Mouse (Mus musculus): ENCODE data around the gene Fcgbp.
"Not testable (repeated sequence)": the region's sequence is repeated elsewhere in the genome, so short reads cannot be mapped to it uniquely, and the experiment has no call there.

Gene Fcgbp

GRCm38 (mm10) chr7:28149841-28150240, 78.8 kb downstream of the Fcgbp start:
- no peak for DNase-seq (ENCODE audit: low spot score)

GRCm38 (mm10) chr7:28151584-28152221, 80.7 kb downstream of the Fcgbp start:
- no peak for DNase-seq (ENCODE audit: low spot score)

- DNase-seq (ENCODE audit: low spot score), result not testable (repeated sequence)
Observed at GRCm38 (mm10) chr7:28153595-28153994, 82.6 kb downstream of the Fcgbp start.

GRCm38 (mm10) chr7:28159292-28159691, 88.3 kb downstream of the Fcgbp start:
- DNase-seq (ENCODE audit: low spot score), result no peak

GRCm38 (mm10) chr7:28159893-28160292, 88.9 kb downstream of the Fcgbp start:
- DNase-seq (ENCODE audit: low spot score), result no peak

GRCm38 (mm10) chr7:28161163-28161749, 90.2 kb downstream of the Fcgbp start:
- no peak for DNase-seq (ENCODE audit: low spot score)

- no peak for DNase-seq (ENCODE audit: low spot score)
Observed at GRCm38 (mm10) chr7:28165406-28165805, 94.4 kb downstream of the Fcgbp start.

- DNase-seq (ENCODE audit: low spot score), result peak; percentile 82
Observed at GRCm38 (mm10) chr7:28168320-28169115, 97.5 kb downstream of the Fcgbp start.

- peak; percentile 88 for DNase-seq (ENCODE audit: low spot score)
Observed at GRCm38 (mm10) chr7:28169489-28170422, 98.7 kb downstream of the Fcgbp start, which contains the start of gene Fbl. Fbl (plus strand) TSS chr7:28169710.

All from adipocyte (in vitro differentiated cells).